Mouse (Mus musculus) left cerebral cortex, adult 9 months (tissue): Measurements from ENCODE around the gene Adgre5.

Experiments
- DNase-seq, 2 experiments: peaks; one replicate each; pipeline ENCODE4 v3.0.0; 2022; ENCODE audit warnings: low spot score in 2 of 2

Gene Adgre5

DNA sequence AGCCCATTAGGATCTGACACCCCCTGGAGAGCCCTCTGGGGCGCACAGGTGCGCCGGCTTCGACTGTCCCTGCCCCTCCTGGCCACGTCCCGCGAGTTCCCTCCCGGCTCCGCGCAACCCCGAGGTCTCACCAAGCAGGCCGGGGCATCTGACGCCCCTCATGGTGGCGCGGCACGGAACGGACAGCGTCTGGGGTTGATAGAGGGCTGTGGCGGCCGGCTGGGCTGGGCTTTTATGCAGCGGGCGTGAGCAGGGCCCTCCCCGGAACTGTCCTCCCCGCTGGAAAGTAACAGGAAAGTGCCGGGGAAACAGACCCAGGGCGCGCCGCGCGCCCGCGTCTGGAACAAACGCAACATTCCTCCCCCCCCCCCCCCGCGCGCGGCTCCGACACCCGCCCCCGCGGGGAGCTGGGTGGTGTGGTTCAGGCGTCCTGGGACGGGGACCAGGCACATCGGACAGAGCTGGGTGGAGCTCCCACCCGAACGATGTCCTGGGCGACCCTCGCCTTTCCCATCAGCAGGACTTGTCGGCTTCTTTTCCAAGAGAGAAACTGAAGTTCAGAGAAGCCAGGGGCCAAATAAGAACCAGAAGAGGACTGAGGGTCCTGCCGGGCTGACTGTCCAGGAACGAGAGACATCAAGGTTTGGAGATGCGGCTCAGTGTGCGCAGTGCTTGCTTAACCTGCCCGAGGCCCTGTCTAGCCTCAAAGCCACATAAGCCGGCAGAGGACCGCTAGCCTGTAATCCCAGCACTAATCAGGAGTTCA lies at the start of gene Adgre5:
Adgre5 (minus strand) TSS at position 351 of the 766 bp plus-strand sequence.
- DNase-seq: no peak

- no peak for DNase-seq
Measured at GRCm38 (mm10) chr8:83789826-83790225, 48.7 kb upstream of the Adgre5 start.

DNA sequence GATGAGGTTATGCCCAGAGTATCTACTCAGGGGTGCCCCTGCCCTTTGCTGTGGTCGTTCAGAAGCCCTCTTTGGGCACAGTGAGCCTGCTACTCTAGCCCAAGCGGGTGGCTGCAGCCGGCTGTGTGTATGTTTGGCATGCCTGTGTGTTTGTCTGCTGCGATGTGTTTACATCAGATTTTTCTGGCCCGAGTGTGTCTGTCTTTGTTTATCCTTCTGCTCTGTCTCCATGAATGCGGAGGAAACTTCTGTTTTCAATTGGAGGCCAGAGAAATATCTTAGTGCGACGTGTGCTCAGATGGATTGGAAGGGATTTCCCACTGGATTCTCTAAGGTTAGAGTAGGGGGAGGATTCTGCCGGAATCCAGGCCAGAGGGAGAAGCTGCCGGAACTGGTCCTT lies 43.9 kb upstream of the Adgre5 start:
- no peak for DNase-seq

DNA sequence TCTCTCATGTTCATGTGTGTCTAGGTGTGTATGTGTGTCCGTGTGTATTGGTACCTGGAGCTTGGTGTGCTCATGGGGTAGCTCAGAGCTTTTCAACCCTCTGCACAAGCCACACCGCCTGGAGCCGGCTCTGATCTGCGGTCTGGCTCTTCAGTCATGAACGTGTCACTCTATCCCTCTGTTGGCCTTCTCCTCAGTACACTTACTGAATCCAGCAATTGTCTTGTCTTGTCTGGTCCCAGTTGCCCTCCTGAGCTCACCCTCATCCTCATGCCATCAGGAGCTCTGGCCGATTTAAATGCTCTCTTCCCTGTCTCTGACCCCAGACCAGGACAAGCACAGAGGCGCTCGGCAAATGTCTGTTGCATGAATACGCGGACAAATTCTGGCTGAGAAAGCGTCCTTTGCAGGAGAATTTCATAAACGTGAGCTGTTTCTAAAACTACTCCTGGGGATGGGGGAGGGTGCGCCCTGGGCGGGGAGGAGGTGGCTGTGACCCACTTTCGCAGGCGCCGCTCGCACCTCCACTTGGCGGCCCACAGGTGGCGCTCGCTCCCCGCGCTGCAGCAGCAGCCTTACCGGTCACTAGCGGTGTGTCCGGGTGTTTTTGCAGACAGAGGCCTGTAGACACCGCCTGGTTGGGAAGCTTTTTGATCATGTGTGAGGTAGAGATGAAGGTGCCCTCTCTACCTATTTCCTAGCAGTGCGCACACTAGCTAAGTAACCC lies 41.9 kb upstream of the Adgre5 start:
- DNase-seq: peak; percentile 44 to 89

GRCm38 (mm10) chr8:83779610-83780009 lies 38.5 kb upstream of the Adgre5 start:
- no peak for DNase-seq

DNA sequence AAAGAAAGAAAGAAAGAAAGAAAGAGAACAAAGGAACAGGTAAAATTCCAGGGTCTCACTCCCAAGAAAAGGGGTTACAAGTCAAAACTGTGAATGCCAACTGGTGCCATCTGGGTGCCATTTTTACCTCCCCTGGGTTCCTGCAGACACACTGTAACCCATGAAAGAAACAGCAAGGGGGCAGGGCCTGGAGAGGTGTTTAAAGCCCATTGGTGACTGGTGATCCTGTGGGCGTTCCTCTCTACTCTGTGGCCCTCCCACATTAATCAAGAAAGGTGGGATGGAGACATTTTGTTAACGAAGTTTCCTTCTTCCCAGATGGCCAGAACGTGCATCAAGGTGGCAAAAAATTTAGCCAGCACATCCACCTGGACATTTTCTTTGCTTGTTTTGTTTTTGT lies 36.9 kb upstream of the Adgre5 start:
- DNase-seq: no peak

DNA sequence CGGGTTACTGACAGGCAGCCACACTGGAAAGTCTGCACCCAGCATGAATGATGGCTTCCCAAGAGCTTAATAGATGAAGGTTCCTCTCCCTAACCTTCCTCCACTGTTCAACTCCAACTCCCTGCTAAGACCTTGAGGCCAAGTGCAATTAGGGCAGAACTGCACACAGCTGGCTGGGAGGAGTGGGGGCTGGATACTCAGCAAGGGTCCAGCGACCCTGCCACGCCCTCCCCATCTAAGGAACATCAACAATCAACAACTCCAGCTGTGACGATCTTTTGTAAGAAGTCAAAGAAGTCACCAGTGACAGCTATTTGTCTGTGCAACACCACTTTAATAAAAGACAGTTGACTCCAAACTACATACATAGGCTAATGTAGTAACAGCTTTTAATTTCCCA lies 35.5 kb upstream of the Adgre5 start:
- DNase-seq: no peak

DNA sequence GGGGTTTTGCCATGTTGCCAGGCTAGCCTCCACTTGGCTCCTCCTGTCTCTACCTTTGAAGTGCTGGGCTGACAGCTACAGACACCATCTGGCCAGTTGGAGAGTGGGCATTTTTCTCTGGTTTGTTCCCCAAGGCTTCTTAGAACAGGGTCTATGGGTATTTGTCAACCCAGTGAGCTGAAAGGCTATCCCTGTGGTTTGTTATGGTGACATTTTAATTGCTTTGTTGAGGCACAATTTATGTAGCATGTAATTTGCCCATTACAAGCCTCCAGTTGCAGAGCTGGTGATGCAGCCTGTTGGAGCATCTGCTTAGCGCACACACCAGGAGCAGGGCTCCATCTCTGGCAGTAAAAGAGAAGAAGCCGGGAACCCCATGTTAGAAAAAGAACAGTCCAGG lies 33.1 kb upstream of the Adgre5 start:
- no peak for DNase-seq

- no peak for DNase-seq
Measured at GRCm38 (mm10) chr8:83773452-83773846, 32.3 kb upstream of the Adgre5 start.

DNA sequence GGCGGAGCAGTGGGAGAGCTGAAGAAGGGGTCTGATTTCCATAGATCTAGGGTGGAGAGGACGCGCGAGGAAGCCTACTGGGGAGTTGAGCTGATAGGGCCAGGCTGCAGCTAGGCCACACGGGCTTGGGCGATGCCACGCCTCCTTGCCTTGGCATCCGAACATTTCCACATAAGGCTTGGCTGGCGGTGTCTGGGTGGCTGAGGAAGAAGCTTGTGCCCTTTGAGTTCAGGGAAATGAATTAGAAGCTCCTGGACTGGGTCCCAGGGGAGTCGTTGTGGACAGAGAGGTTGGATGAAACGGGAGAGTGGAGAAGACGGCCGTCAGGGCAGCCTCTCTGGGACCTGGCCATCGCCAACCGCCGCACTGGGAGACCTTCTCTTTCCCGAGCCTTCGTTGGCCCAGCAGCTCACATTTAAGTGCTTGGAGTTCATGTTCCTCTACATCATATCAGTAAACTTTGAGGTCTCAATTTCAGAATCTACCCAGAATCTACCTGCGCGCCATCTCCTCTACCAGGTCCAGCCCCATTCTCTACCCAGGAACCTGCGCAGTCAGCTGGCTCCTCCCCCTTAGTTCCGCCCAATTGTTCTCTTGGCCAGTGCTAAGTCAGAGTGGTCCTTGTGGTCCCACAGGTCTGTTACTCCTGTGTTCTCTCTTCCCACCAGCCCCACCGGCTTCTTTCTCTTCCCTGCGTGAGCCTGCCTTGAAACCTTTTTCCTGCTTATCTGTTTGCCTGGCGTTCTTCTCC lies 31.8 kb upstream of the Adgre5 start:
- DNase-seq: peak in 1 of 2 experiments; percentile 27

GRCm38 (mm10) chr8:83771791-83772190 lies 30.7 kb upstream of the Adgre5 start:
- no peak for DNase-seq

- no peak for DNase-seq
Measured at GRCm38 (mm10) chr8:83770669-83771068, 29.5 kb upstream of the Adgre5 start.

- no peak for DNase-seq
Measured at GRCm38 (mm10) chr8:83769720-83770119, 28.6 kb upstream of the Adgre5 start.

DNA sequence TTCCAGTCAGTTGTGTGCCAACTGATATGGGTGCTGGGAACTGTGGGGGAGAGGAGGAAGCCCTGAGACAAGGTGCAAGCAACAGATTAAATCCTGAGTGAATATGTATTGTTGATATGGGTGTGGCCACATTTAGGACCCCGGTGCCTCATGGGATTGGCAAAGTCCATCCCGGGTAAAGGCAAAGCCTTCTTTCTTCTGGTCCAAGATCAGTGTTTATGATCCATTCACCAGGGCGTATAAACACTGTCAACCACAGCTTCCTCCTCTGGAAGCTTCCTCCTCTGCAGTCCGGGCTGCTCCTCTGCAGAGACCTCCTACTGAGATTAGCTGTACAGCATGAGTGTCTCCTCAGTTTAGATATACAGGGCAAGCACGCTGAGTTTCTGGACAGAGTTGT lies 27.4 kb upstream of the Adgre5 start:
- no peak for DNase-seq

DNA sequence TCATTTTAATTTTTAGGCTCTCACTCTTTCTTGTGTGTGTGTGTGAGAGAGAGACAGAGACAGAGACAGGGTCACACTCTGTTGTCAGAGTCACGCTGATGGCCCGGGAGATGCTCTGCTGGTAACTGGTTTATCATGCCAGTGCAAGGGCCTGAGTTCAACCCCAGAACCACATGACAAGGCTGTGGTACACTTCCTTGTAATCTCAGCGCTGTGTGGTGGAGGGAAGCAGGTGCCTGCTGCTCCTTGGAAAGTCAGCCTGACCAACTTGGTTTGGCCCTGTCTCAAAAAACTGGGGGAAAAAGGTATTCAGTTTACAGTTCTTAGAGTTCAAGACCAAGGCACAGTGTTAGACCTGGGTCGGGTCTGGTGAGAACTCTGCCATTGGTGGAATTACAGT lies 26.3 kb upstream of the Adgre5 start:
- no peak for DNase-seq

DNA sequence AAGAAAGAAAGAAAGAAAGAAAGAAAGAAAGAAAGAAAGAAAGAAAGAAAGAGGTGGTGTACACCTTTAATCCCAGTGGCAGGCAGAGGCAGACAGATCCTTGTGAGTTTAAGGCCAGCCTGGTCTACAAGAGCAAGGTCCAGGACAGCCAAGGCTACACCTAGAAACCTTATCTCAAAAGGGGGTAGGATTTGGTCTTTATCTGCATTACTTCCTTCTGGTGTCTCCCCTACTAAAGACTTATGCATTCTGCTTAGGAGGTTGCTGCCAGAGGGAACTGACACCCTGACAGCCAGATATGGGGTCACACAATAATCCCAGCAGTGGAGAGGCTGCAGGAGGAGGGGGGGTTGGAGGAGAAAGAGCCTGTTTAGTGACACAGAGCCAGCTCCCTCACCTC lies 24.5 kb upstream of the Adgre5 start:
- DNase-seq: no peak

GRCm38 (mm10) chr8:83764717-83765116 lies 23.6 kb upstream of the Adgre5 start:
- DNase-seq: no peak

- no peak for DNase-seq
Measured at GRCm38 (mm10) chr8:83764116-83764515, 23.0 kb upstream of the Adgre5 start.

- DNase-seq: no peak
Measured at GRCm38 (mm10) chr8:83759231-83759759, 18.2 kb upstream of the Adgre5 start.

DNA sequence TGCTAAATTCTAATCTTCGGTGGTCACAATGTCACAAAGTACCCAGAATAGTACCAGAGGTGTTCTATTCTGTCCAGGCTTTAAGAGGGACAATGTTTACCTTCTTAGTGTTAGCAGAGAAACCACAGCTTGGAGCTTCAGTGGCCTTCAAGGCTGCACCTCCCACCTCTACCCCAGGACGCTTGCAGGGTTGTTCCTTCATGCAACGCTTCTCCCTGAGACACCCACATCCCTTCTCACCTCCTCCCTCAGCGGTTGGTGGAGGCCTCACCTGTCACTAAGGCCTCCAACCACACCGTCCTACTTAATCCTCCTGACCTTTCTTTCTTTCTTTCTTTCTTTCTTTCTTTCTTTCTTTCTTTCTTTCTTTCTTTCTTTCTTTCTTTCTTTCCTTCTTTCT lies 17.2 kb upstream of the Adgre5 start:
- no peak for DNase-seq

DNA sequence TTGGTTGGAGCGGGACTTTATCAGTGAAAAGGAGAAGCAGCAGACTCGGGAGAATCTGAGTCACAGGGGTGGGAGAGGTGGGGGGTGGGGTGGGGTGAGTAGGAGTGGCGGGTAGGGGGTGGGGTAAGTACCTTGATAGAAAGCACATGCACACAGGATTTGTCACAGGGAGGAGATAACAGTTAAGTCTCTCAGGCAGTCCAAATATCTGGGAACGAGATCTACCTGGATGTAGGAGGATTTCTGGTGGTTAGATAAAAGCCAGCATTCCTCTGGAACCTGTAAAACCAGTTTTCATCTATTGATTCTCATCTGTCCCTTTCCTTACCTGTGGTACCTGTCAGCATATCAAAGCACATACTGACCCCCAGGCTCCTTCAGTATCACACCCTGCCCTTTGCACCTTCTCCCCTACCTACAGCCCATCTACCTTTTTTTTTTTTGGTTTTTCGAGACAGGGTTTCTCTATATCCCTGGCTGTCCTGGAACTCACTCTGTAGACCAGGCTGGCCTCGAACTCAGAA lies 16.0 kb upstream of the Adgre5 start:
- no peak for DNase-seq

DNA sequence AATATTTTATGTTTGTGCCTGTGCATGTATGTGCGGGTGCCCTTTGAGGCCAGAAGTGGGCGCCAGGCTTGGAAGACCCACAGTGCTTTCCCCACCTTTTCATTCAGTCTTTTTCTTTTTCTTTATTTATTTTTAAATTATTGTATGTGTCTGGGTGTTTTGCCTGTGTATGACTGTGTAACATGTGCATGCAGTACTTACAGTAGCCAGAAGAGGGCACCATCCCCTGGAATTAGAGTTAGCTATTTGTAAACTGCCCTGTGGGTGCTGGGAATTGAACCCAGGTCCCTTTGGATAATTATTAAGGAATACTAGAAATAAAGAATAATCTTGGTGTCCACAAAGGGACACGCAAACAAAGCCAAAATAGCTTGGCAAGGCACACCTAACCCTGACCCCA lies 15.1 kb upstream of the Adgre5 start:
- DNase-seq: no peak
